Mouse (Mus musculus) cerebellum, postnatal 14 days (tissue): ENCODE data around the gene Txndc16.

Experiments
- DNase-seq, 2 experiments: peaks; one replicate each; pipeline ENCODE4 v3.0.0; 2021; ENCODE audit warnings: mixed read lengths in 2 of 2

Gene Txndc16

DNA sequence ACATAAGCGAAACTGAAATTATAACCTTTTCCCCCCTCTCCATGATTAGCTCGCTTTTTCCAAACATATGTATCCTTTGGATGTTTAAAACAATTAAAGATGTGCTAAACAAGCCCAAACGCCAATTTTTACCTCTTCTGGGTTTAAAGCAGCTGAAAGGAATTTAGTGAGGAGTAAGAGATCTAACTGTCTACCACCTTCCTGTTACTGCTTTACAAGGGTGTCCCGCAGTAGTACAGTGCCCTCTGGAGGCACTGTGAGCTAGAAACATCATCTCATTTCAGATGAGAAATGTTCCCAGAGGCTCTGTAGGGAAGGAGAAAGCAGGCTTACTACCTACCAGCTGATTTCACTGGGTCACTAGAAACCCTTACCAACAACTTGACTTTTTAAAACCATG, 77.6 kb downstream of the Txndc16 start:
- peak; percentile 39 to 50 for DNase-seq

- DNase-seq: peak in 1 of 2 experiments; percentile 13
Observed at GRCm38 (mm10) chr14:45140344-45141080, 79.6 kb downstream of the Txndc16 start.

DNA sequence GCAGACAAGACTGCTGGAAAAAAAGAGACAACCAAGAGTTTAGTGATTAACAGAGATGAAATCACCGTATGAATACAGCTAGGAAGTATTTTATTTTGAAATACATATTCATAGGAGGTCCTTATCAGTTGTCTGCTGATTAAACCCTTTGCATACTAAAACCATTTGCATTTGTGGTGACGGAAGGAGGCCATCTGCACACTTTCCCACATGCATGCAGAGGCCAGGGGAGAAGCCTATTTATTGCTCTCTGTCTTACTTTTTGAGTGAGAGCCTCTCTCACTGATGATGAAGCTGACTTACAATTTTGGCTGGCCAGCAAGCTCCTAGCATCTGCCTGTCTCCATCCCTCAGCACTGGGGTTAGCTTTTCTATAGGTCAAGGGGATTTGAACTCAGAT, 84.2 kb downstream of the Txndc16 start:
- DNase-seq: no peak

DNA sequence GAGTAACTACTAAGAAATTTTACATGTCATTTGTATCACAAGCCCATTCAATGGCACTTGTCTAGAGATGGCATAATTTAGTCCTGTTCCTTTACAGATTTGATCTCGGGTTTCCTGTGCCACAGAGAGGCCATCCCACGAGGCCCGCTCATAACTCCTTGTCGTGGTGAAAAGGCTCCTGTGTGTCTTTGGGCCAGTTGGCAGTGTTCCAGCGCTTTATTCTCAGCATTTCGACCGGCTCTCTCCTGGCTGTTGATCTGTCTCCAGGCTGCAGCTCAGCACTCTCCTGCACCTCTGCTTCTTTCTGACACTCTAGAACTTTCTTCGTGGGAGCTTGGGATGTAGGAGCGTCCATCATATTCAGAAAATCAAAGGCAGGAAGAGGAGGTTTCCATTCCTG, 84.6 kb downstream of the Txndc16 start:
- DNase-seq: peak; percentile 29 to 30

DNA sequence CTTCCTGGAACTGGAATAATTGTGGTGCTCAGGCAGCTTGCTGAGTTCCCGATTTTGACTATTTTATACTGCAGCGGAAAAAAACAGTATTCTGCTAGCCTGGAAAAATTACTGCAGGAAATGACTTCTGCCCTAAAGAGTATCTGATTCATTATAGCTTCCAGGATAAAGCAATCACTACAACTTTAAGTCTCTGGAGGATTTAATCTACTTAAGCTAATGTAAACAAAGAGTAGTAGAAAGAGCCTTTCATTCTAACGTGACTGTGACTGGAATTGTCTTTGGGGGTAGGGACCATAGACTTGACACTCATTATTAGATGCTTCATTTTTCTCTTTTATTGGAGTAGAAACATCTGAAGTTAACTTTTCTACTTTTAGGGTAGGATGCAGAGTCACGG, 101.8 kb downstream of the Txndc16 start:
- DNase-seq: no peak

GRCm38 (mm10) chr14:45102201-45102600, 117.9 kb downstream of the Txndc16 start:
- DNase-seq: no peak

- no peak for DNase-seq
Observed at GRCm38 (mm10) chr14:45092327-45092726, 127.8 kb downstream of the Txndc16 start.

DNA sequence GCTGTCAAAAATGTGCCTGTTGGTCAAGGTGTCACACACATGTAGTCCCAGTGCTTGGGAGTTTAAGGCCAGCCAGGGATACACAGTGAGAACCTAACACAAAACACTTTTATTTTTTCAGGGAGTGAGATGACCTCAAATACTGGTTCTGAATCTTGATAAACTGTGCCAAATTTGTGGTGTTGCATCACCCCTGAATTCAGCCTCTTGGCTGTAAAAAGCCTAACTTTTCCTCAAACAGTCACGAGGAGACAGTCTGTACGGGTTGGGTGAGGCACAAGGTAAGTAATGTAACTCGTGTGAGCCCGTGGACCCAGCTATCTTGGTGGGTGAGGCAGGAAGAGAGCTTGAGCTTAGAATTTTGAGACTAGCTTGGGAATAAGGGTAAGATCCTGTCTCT, 130.1 kb downstream of the Txndc16 start:
- DNase-seq: no peak

- no peak for DNase-seq
Observed at GRCm38 (mm10) chr14:45085651-45086425, 134.3 kb downstream of the Txndc16 start.

DNA sequence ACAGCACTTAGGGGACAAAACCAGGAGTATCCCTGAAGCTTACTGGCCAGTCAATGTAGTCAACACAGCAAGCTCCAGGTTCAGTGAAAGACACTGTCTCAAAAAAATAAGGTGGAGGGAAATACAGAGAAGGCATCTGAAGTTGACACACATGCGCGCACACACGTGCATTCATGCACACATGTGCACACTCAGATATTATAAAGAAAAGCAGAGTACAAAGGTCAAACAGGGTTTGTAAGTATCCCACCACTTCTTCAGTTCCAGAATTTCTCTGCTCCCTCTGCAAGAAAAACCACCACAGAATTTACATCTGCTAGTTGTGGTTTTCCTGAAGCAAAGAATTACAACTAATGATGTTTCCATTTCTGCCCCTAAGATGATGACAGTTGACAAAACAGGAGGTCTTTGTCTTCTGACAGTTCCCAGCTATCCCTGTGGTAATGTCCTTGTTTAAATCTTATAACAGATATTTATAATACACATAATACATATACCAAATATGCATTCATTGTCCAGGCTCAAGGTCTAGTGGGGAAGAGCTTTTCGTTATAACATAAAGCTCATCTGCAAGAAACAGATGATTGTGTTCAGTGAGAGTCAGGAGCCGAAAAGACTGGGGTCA, 135.4 kb downstream of the Txndc16 start:
- DNase-seq: no peak

GRCm38 (mm10) chr14:45083540-45083939, 136.6 kb downstream of the Txndc16 start:
- DNase-seq: no peak
